Mouse (Mus musculus) liver, embryonic 13.5 days (tissue): ENCODE results near the gene Dhdh. TPM values are rescaled to one million over a fixed set of nuclear protein-coding genes. Genes with fewer than 3 reads are reported as not detected.
"Not testable (repeated sequence)": the region's sequence is repeated elsewhere in the genome, so short reads cannot be mapped to it uniquely, and the experiment has no call there.

Experiments used
- ATAC-seq: fragments of 200-750 bp; cut with Nextera tagmentation; 2 replicates; pipeline ENCODE4 v1.8.0; 2017; ENCODE audit warnings: low read depth, mild to moderate bottlenecking, moderate number of reproducible peaks, moderate library complexity
- DNase-seq: peaks from one replicate; pipeline ENCODE4 v3.0.0; 2022
- H3K27ac ChIP-seq: fragments of 300-500 bp; sonication (generic); 2 replicates; pipeline ENCODE4 v1.5.1; 2015; ENCODE audit warnings: moderate library complexity, mild to moderate bottlenecking, inconsistent platforms
- H3K27me3 ChIP-seq: fragments of 300-500 bp; sonication (generic); 2 replicates; pipeline ENCODE4 v1.6.1; 2015; ENCODE audit warnings: mild to moderate bottlenecking, inconsistent platforms
- H3K36me3 ChIP-seq: fragments of 300-500 bp; sonication (generic); 2 replicates; pipeline ENCODE4 v1.6.1; 2015; ENCODE audit warnings: mild to moderate bottlenecking, inconsistent platforms
- H3K4me1 ChIP-seq: fragments of 300-500 bp; sonication (generic); replicated peaks from 2 replicates; pipeline ENCODE4 v1.6.1; 2015; ENCODE audit warnings: inconsistent platforms
- H3K4me2 ChIP-seq: fragments of 300-500 bp; sonication (generic); 2 replicates; pipeline ENCODE4 v1.6.1; 2015; ENCODE audit warnings: inconsistent platforms, mild to moderate bottlenecking, moderate library complexity
- H3K4me3 ChIP-seq: fragments of 300-500 bp; sonication (generic); replicated peaks from 2 replicates; pipeline ENCODE4 v1.5.1; 2015; ENCODE audit warnings: mild to moderate bottlenecking, inconsistent platforms
- H3K9ac ChIP-seq: fragments of 300-500 bp; sonication (generic); 2 replicates; pipeline ENCODE4 v1.6.1; 2015; ENCODE audit warnings: mild to moderate bottlenecking, inconsistent platforms
- H3K9me3 ChIP-seq: fragments of 300-500 bp; sonication (generic); replicated peaks from 2 replicates; pipeline ENCODE4 v1.6.1; 2016; ENCODE audit warnings: inconsistent platforms
- WGBS: fragments of 180-500 bp; shearing (Covaris S2); methylation state at CpG from one replicate; pipeline ENCODE4 v1.1.7; 2015; ENCODE audit not compliant: insufficient replicate concordance; 5-methylcytosine and 5-hydroxymethylcytosine counted together
- polyA plus RNA-seq: library from polyadenylated mRNA; unstranded; fragments of >200 nt; fragmentation: Nextera tagmentation; extraction: Ambion mirVana; gene quantifications from 2 replicates; pipeline ENCODE4 v1.2.1, GENCODE M21; 2015

Dhdh gene
- polyA plus RNA-seq, 1 experiment from 2014 or later = 2.2 TPM

DNA sequence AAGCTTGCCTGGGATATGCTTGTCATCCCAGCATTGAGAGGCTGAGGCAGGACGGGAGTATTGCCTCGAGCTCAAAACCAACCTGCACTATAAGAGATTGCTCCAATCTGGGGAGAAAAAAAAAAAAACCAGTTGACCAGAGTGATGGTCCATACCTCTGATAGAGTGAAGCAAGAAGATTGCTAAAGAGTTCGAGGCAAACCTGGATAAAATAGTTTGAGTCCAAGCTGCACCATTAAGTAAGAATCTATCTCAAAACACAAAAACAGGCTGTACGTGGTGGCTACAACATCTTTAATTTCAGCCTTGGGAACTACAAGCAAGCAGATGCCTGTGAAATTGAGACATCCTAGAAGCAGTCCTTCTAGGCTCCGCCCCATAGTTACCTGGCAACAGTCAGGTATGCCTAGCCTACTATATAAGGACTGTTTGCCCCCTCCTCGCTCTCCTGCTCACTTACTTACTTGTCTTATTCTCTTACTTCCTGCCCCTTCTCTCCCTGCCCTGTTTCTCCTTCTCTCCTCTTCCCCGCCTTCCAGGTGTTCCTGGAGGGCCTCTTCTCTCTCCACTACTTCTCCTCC lies 21.4 kb downstream of the Dhdh start:
- no peaks in the 10 kb centered on the region for H3K9me3 ChIP-seq
- DNase-seq = no peak
- peak overlapping the region; percentile 94 for H3K4me2 ChIP-seq
- no peaks in the 10 kb centered on the region for H3K27me3 ChIP-seq
- H3K36me3 ChIP-seq = peaks cover 35% of the 10 kb centered on the region
- H3K4me3 ChIP-seq = peak overlapping the region; percentile 79
- 40% methylated on average over 7 of the region's 7 CpGs for WGBS
- peak overlapping the region; percentile 87 for H3K9ac ChIP-seq
- H3K27ac ChIP-seq = no peak overlapping the region
- peaks cover 58% of the 10 kb centered on the region for H3K4me1 ChIP-seq
- no peak; the same call in 1 of the 2 replicates for ATAC-seq

DNA sequence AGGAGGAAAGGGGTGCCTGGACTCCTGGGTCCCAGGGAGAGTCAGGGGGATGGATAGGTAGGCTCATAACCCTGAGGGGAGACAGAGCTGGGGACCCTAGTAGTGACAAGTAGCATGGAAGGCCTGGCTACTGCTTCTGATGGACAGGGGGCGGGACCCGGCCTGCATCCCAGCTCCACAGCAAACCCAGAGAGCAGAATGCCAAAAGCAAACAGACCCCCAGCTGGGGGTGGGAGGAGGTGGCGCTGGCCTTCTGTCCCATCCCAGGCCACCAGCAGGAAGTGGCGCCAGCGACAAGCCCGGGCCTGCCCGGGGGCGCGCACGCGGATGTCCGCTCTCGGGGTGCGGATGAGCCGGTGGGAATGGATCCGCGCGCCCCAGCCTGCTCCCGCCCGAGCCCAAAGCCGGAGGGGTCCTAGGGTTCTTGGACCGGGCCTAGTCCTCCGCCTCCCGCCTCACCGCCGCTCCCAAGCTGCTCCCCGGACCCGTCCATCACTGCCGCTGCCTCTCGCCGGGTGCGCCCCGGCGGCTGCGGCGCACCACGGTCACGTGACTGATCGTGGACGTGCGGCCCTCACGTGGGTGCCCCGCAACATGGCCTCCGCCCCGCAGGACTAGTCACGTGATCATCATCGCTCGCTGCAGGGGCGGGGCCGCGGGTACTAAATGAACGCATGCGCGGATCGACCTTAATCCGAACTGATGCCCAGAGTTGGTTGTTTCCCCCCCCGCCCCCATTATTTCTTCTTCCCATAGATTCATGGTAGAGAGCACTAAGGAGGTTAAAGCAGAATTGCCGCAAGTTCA lies 22.1 kb downstream of the Dhdh start, which contains the start of gene Bax:
Gene Bax (minus strand): TSS at position 616 of the 807 bp plus-strand sequence.
- peak; percentile 77 for ATAC-seq
- H3K4me1 ChIP-seq = peaks cover 61% of the 10 kb centered on the region
- H3K36me3 ChIP-seq = peaks cover 40% of the 10 kb centered on the region
- under 1% methylated on average over 57 of the region's 58 CpGs for WGBS
- H3K9ac ChIP-seq = peak within 1 kb of the TSS; percentile 87
- peak within 1 kb of the TSS; percentile 94 for H3K4me2 ChIP-seq
- no peaks in the 10 kb centered on the region for H3K9me3 ChIP-seq
- H3K27ac ChIP-seq = peak within 1 kb of the TSS; percentile 76
- no peaks in the 10 kb centered on the region for H3K27me3 ChIP-seq
- peak within 1 kb of the TSS; percentile 79 for H3K4me3 ChIP-seq
- DNase-seq = peak; percentile 93

DNA sequence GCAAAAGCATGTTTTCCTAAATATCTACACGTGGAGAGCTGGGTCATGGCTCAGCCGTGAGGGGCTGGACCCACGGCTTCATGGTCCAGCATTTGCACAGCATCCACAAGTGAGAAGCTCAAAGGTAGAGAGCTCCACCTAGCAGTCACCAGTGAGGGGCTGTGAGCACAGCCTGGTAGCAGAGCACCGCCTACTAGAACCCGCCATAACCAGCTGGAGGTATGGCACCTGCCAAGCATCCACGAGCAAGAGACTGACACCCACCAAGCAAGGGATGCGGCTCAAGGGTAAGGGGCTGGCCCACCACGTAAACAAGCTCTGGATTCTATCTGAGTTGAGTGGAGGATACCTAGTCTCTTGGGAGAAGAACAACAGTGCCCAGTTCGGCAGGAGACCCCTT lies 23.1 kb downstream of the Dhdh start:
- Histone ChIP-seq H3K4me2 (peak overlapping the region; percentile 94), H3K36me3 (peaks cover 40% of the 10 kb centered on the region), H3K9ac (peak overlapping the region; percentile 87), H3K27ac (peak overlapping the region; percentile 76; the same call in 1 of the 2 replicates), H3K27me3 (no peaks in the 10 kb centered on the region), H3K9me3 (no peaks in the 10 kb centered on the region), H3K4me3 (peak overlapping the region; percentile 79), H3K4me1 (peaks cover 65% of the 10 kb centered on the region)
- ATAC-seq = no peak
- 67% methylated on average over 9 of the region's 9 CpGs for WGBS
- no peak for DNase-seq

DNA sequence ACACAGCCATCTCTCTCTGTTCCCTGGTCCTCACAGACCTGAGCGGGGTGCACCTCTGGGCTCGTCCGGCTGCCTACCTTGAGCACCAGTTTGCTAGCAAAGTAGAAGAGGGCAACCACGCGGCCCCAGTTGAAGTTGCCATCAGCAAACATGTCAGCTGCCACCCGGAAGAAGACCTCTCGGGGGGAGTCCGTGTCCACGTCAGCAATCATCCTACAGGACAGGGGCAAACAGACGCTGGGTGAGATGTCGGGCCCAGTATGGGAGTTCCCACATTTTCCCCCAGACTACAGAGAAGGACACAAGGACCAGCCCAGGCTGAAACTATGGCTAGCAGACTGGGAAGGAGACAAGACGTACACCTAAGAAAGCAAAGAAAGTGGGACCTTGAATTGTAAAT lies 23.5 kb downstream of the Dhdh start:
- Histone ChIP-seq H3K9me3 (no peaks in the 10 kb centered on the region), H3K4me3 (peak overlapping the region; percentile 79), H3K4me1 (peaks cover 69% of the 10 kb centered on the region), H3K4me2 (peak overlapping the region; percentile 94), H3K9ac (peak overlapping the region; percentile 87), H3K36me3 (peaks cover 40% of the 10 kb centered on the region), H3K27me3 (no peaks in the 10 kb centered on the region), H3K27ac (0 out of 2 replicates have a peak overlapping the region, but pooled peaks have one; percentile 10)
- ATAC-seq = no peak
- WGBS = 86% methylated on average over 12 of the region's 12 CpGs
- DNase-seq = no peak

DNA sequence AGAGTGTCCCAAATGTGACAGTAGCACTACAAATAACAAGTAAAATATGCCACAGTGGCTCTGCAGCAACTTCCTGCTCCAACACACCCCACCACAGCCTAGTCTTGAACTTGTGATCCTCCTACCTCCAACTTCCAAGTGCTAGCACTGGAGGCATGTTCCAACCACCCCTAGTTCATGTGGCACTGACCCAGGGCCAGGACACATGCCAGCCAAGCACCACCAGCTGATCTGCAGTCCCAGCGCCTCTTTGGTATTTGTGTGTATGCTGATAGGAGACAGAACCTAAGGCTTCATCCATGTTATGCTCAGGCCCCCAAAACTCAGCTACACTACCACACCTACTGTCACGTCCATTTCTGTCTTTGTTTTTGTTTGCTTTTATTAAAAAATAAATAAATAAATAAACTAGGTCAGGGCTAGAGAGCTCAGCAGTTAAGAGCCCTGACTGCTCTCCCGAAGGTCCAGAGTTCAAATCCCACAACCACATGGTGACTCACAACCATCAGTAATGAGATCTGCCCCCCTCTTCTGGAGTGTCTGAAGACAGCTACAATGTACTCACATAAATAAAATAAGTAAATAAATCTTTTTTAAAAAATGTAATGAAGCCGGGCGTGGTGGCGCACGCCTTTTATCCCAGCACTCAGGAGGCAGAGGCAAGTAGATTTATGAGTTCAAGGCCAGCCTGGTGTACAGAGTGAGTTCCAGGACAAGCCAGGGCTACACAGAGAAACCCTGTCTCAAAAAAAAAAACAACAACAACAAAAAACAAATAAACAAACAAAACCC lies 24.4 kb downstream of the Dhdh start:
- Histone ChIP-seq H3K4me3 (no peak overlapping the region), H3K9ac (0 out of 2 replicates have a peak overlapping the region, but pooled peaks have one; percentile 17), H3K9me3 (no peaks in the 10 kb centered on the region), H3K4me1 (peaks cover 72% of the 10 kb centered on the region), H3K27ac (peak overlapping the region; percentile 53), H3K4me2 (no peak overlapping the region), H3K36me3 (peaks cover 40% of the 10 kb centered on the region), H3K27me3 (no peaks in the 10 kb centered on the region)
- DNase-seq (no peak), ATAC-seq (no peak)
- WGBS = 93% methylated on average over 7 of the region's 7 CpGs

DNA sequence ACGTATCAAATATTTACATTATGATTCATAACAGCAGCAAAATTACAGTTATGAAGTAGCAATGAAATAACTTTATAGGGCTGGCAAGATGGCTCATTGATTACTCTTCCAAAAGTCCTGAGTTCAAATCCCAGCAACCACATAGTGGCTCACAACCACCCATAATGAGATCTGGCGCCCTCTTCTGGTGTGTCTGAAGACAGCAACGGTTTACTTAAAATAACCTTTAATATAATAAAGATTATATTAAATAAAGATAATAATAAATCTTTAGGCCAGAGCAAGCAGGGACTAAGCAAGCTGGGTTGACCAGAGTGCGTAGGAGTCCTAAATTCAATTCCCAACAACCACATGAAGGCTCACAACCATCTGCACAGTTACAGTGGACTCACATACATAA lies 25.7 kb downstream of the Dhdh start:
- H3K4me2 ChIP-seq, ATAC-seq, H3K4me3 ChIP-seq, H3K9ac ChIP-seq, DNase-seq, H3K27me3 ChIP-seq, H3K9me3 ChIP-seq: not testable (repeated sequence)
- H3K36me3 ChIP-seq = peaks cover 51% of the 10 kb centered on the region
- peak overlapping the region; percentile 98; the same call in 1 of the 2 replicates for H3K27ac ChIP-seq
- WGBS = 71% methylated on average over 4 of the region's 4 CpGs
- peaks cover 80% of the 10 kb centered on the region for H3K4me1 ChIP-seq

DNA sequence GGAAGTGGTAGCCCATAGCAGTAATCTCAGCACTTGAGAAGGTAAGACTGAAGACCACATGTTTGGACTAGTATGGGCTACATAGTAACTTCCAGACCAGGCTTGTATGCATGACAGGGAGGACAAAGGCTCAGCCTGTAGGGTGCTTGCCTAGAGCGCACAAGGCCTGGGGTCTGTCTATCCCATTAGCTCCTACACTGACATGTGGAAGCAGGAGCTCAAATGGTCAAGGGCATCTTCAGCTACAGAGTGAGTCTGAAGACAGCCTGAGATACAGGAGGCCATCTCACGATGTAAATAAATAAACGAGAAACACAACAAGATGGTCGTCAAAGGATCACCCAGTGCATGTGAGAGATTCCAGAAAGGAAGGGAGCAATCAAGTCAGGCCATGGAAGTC lies 26.3 kb downstream of the Dhdh start:
- H3K4me2 ChIP-seq = no peak overlapping the region
- DNase-seq = no peak
- H3K4me1 ChIP-seq = peaks cover 82% of the 10 kb centered on the region
- H3K9me3 ChIP-seq = no peaks in the 10 kb centered on the region
- no peak overlapping the region for H3K4me3 ChIP-seq
- H3K27me3 ChIP-seq = no peaks in the 10 kb centered on the region
- H3K36me3 ChIP-seq = peaks cover 56% of the 10 kb centered on the region
- peak overlapping the region; percentile 98 for H3K27ac ChIP-seq
- no peak overlapping the region for H3K9ac ChIP-seq
- ATAC-seq = no peak
- 88% methylated on average over 4 of the region's 4 CpGs for WGBS

DNA sequence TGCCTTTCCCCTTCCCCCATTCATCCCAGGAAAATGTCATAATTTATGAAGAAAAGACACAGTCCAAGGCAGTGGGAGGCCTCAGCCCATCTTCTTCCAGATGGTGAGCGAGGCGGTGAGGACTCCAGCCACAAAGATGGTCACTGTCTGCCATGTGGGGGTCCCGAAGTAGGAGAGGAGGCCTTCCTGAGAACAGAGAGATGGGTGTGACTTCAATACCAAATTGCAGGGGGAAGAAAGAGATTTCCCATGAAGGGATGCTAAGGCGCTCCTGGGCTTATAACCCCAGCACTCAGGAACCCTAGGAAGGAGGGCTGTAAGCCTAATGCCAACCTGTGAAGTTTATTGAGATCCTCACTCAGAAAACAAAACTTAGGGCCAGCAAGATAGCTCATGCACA lies 26.8 kb downstream of the Dhdh start:
- Histone ChIP-seq H3K36me3 (peaks cover 62% of the 10 kb centered on the region), H3K27me3 (no peaks in the 10 kb centered on the region), H3K4me3 (peak overlapping the region; percentile 45), H3K9me3 (no peaks in the 10 kb centered on the region), H3K4me2 (peak overlapping the region; percentile 81), H3K27ac (peak overlapping the region; percentile 98), H3K4me1 (peaks cover 82% of the 10 kb centered on the region), H3K9ac (peak overlapping the region; percentile 63)
- WGBS = 83% methylated on average over 4 of the region's 4 CpGs
- DNase-seq (no peak), ATAC-seq (no peak)

DNA sequence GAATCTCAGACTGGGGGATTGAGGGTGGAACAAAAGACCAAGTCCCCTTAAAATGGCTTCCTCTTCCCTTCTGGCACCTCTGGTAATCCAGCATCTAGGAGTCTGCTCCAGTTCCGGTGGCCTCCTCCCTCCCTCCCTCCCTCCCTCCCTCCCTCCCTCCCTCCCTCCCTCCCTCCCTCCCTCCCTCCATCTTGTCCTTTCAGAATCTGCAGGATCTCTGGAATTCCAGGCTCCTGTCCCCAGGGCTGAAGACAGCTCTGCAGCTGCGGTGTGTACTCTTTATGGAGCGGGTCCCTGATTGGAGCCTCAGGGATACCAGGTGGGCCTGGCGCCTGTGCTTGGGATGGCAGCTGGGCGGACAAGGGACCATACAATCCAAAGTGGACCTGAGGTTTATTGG lies 27.3 kb downstream of the Dhdh start:
- peak overlapping the region; percentile 81 for H3K9ac ChIP-seq
- no peaks in the 10 kb centered on the region for H3K9me3 ChIP-seq
- DNase-seq (no peak), ATAC-seq (peak; percentile 10)
- H3K4me1 ChIP-seq = peaks cover 86% of the 10 kb centered on the region
- H3K36me3 ChIP-seq = peaks cover 63% of the 10 kb centered on the region
- peak overlapping the region; percentile 81 for H3K4me2 ChIP-seq
- H3K27me3 ChIP-seq = no peaks in the 10 kb centered on the region
- 71% methylated on average over 5 of the region's 5 CpGs for WGBS
- peak overlapping the region; percentile 78 for H3K4me3 ChIP-seq
- peak overlapping the region; percentile 98 for H3K27ac ChIP-seq

DNA sequence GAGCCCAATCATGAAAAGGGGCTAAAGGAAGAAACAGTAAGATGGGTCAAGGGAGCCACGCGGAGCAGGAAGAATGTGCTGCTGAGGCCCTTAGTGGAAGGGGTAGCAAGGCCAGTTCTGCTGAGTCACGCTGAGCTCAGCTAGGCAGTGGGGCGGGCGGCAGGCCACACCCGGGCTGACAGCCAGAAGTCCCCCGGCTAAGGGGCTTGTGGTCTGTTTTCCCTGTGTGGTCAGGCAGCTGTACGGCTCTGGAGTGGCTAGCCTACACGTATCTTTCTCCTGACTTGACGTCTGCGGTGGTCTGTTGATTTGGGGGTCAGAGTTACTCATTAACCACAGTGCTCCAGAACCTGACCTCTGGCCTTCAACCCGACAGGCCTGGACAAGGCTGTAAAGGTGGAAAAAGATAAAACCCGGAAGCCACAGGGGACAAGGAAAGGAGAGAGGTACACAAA lies 27.7 kb downstream of the Dhdh start:
- H3K4me3 ChIP-seq = peak overlapping the region; percentile 78
- H3K27ac ChIP-seq = peak overlapping the region; percentile 98
- peak; percentile 75 for ATAC-seq
- no peaks in the 10 kb centered on the region for H3K9me3 ChIP-seq
- WGBS = 1% methylated on average over 13 of the region's 13 CpGs
- peak overlapping the region; percentile 81 for H3K9ac ChIP-seq
- DNase-seq = peak; percentile 86
- no peaks in the 10 kb centered on the region for H3K27me3 ChIP-seq
- peak overlapping the region; percentile 81 for H3K4me2 ChIP-seq
- peaks cover 63% of the 10 kb centered on the region for H3K36me3 ChIP-seq
- H3K4me1 ChIP-seq = peaks cover 86% of the 10 kb centered on the region

DNA sequence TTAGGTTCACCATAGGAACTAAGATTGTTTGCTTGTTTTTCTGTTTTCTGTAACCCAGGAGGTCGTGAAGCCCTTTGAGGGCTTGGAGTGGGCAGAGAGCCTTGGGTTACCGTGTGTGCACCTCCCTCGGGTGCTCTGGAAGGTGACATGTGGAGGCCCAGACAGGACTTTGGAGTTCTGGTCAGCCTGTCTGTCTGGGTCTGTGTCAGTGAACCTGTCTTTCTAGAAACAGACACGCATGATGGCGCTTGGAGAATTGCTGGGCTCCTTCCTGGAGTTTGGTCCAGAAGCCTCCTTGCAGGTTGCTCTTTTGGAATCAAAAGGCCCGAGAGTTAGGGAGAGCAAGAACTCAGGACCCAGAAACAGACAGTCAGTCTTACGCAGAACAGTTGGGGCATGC lies 28.2 kb downstream of the Dhdh start:
- peaks cover 64% of the 10 kb centered on the region for H3K36me3 ChIP-seq
- DNase-seq = no peak
- WGBS = 34% methylated on average over 7 of the region's 7 CpGs

More for the DNA sequence above, 28.2 kb downstream of the Dhdh start:
- ATAC-seq = no peak
- no peaks in the 10 kb centered on the region for H3K27me3 ChIP-seq
- peaks cover 81% of the 10 kb centered on the region for H3K4me1 ChIP-seq
- no peaks in the 10 kb centered on the region for H3K9me3 ChIP-seq
- peak overlapping the region; percentile 98 for H3K27ac ChIP-seq
- peak overlapping the region; percentile 81 for H3K4me2 ChIP-seq
- peak overlapping the region; percentile 81 for H3K9ac ChIP-seq
- H3K4me3 ChIP-seq = peak overlapping the region; percentile 78
